Mouse (Mus musculus) kidney, postnatal 25 days (tissue): Measurements from ENCODE around the gene Gm9046.
"Not testable (repeated sequence)": the region's sequence is repeated elsewhere in the genome, so short reads cannot be mapped to it uniquely, and the experiment has no call there.

Experiments used
- DNase-seq, 2 experiments: peaks; one replicate each; pipeline ENCODE4 v3.0.0; 2021; ENCODE audit warnings: mixed read lengths in 2 of 2

Gene Gm9046

DNA sequence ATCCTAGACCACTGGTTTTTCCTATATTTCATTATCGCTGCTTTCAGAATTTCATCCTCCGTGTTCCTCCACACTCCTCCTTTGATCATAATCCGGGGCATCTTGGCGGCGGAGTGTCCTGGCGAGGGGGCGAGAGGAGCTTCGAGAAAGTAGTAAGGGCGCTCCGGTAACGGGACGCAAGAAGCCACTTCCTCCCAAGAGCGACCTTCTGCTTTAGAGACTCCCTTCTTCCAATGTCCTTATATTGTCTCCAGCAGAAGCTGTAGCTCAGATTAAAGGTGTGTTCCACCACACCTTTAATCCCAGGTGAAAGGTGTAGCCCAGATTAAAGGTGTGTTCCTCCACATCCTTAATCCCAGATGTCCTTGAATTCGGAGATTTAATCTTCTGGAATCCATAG, at the start of gene Gm9046:
Gm9046 (minus strand) TSS at position 101 of the 400 bp plus-strand sequence.
- DNase-seq: not testable (repeated sequence)

DNA sequence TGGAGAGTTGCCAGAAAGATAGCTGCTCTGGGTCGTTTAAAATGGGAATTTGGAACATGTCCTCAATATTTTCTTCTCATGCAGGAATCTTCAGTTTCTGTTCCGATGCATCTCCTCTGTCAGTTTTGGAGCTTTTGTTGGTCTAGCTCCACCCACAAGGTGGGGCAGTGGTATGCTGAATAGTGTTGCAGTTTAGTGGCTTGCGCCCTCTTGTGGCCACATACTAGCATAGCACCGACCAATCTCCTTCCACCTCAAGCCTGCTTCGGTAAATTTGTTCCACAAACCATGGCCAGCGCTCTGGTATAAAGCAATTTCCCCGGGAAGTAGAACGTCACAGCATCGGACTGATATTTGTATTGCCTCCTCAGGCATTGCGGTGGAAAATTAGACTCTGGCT, 27.4 kb upstream of the Gm9046 start:
- peak; percentile 73 to 82 for DNase-seq

DNA sequence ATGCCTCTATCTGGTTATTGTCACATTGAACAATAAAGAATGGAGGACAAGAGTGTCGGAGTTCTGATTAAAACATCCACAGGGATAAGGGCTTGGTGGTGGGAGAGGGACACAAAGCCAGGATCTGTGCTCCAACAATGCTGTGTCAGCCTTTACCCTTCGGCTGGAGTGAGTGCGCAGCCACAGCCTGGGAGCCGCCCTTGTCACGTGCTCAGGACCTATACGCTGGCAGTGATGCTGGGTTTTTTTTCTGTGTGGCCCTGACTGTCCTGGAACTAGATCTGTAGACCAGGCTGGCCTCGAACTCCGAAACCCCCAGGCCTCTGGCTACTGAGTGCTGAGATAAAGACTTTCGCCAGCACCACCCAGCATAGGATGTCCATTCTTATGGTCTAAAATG, 26.5 kb upstream of the Gm9046 start:
- DNase-seq: no peak

DNA sequence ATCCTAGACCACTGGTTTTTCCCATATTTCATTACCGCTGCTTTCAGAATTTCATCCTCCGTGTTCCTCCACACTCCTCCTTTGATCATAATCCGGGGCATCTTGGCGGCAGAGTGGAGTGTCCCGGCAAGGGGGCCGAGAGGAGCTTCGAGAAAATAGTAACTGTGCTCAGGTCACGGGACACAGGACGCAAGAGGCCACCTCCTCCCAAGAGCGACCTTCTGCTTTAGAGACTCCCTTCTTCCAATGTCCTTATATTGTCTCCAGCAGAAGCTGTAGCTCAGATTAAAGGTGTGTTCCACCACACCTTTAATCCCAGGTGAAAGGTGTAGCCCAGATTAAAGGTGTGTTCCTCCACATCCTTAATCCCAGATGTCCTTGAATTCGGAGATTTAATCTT, 10.9 kb upstream of the Gm9046 start, which contains the start of gene Gm9049:
Gm9049 (minus strand) TSS at position 101 of the 400 bp plus-strand sequence.
- DNase-seq: not testable (repeated sequence)

DNA sequence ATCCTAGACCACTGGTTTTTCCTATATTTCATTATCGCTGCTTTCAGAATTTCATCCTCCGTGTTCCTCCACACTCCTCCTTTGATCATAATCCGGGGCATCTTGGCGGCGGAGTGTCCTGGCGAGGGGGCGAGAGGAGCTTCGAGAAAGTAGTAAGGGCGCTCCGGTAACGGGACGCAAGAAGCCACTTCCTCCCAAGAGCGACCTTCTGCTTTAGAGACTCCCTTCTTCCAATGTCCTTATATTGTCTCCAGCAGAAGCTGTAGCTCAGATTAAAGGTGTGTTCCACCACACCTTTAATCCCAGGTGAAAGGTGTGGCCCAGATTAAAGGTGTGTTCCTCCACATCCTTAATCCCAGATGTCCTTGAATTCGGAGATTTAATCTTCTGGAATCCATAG, 5.5 kb upstream of the Gm9046 start, which contains the start of gene Gm9048:
Gm9048 (minus strand) TSS at position 101 of the 400 bp plus-strand sequence.
- not testable (repeated sequence) for DNase-seq

DNA sequence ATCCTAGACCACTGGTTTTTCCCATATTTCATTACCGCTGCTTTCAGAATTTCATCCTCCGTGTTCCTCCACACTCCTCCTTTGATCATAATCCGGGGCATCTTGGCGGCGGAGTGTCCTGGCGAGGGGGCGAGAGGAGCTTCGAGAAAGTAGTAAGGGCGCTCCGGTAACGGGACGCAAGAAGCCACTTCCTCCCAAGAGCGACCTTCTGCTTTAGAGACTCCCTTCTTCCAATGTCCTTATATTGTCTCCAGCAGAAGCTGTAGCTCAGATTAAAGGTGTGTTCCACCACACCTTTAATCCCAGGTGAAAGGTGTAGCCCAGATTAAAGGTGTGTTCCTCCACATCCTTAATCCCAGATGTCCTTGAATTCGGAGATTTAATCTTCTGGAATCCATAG, 5.3 kb downstream of the Gm9046 start, which contains the start of gene Gm9045:
Gm9045 (minus strand) TSS at position 101 of the 400 bp plus-strand sequence.
- not testable (repeated sequence) for DNase-seq

DNA sequence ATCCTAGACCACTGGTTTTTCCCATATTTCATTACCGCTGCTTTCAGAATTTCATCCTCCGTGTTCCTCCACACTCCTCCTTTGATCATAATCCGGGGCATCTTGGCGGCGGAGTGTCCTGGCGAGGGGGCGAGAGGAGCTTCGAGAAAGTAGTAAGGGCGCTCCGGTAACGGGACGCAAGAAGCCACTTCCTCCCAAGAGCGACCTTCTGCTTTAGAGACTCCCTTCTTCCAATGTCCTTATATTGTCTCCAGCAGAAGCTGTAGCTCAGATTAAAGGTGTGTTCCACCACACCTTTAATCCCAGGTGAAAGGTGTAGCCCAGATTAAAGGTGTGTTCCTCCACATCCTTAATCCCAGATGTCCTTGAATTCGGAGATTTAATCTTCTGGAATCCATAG, 10.7 kb downstream of the Gm9046 start, which contains the start of gene Gm9044:
Gm9044 (minus strand) TSS at position 101 of the 400 bp plus-strand sequence.
- DNase-seq: not testable (repeated sequence)

DNA sequence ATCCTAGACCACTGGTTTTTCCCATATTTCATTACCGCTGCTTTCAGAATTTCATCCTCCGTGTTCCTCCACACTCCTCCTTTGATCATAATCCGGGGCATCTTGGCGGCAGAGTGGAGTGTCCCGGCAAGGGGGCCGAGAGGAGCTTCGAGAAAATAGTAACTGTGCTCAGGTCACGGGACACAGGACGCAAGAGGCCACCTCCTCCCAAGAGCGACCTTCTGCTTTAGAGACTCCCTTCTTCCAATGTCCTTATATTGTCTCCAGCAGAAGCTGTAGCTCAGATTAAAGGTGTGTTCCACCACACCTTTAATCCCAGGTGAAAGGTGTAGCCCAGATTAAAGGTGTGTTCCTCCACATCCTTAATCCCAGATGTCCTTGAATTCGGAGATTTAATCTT, 16.2 kb downstream of the Gm9046 start, which contains the start of gene Gm9040:
Gm9040 (minus strand) TSS at position 101 of the 400 bp plus-strand sequence.
- not testable (repeated sequence) for DNase-seq

DNA sequence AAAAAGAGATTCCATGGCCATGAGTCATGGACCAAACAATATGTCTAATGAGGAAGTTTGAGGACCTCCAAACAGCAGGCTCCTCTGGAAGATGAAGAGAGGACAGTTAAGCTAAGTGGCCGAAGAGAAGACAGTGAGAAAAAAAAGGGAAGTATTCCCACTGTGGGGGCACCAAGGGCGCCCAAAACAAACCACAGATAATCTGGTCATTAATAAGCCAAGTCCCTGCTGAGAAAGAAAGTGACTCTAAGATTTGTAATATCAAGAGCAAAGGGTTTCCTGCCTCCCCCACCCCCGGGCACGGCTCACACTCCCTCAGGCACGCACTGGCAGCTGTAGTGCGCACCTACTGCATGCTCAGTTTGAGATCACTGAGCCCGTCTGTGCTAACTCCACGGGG, 24.0 kb downstream of the Gm9046 start:
- no peak for DNase-seq

DNA sequence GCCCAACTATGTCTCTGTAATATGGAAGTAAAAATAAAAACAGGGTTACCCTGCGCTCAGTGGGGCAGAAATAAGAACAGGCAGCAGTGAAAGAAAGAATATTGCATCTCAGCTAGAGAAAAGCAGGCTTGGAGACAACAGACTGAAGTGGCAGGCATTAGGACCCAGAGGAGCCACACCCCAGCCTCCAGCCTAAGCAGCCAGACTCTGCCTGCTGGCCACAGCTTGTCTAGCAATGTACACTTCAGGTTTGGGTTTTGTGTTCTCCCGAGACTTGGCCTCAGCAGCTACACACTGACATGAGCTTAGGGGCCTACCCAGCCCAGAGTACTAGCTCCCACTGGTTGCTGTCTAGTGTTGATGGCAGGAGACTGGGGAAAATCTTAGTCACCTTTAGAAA, 40.9 kb downstream of the Gm9046 start:
- not testable (repeated sequence) for DNase-seq

DNA sequence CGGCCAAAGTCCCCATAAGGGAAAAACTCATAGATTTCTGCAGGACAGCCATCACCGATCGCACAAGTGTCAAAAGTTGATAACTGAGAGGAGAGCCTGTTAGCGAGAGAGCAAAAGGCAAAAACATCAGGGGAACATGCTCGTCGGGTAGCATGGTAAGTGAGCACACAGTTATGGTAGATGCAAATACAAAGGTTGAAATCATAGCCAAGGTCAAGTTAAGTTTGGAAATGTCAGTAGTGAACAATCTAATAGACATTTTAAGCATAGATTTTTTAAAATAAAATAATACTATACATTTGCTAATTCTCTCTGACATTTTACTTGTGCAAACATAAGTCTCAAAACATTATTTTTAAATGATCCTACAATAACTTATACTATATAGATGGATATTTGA, 48.1 kb downstream of the Gm9046 start, which contains the start of gene Iltifb:
Iltifb (minus strand) TSS at position 101 of the 400 bp plus-strand sequence.
- DNase-seq: no peak
